Mouse (Mus musculus) embryonic fibroblast, embryonic 13.5 days (primary cell): ENCODE measurements at regions not wholly inside any gene's neighbourhood (a gene's known extent, or its start where the extent isn't known, plus 50 kb on each side); places are given as distances from the start of the nearest gene placed in this dataset.

Source experiments
- CTCF ChIP-seq: IDR thresholded peaks from 2 replicates; pipeline ENCODE4 v1.5.1; 2011; ENCODE audit warnings: mild to moderate bottlenecking, control low read depth, low read length, moderate library complexity, borderline replicate concordance; ENCODE audit not compliant: insufficient read depth
- POLR2A ChIP-seq: IDR thresholded peaks from 2 replicates; pipeline ENCODE4 v1.6.1; 2011; ENCODE audit warnings: low read depth, mild to moderate bottlenecking, control low read depth, low read length, moderate library complexity

GRCm38 (mm10) chr8:93653913-93654705, 118.5 kb upstream of the Ces5a start:
- TF ChIP-seq POLR2A, result no peak
- no peak for TF ChIP-seq CTCF
